Mouse (Mus musculus): ENCODE data around the gene Dars. TPM values are rescaled to one million over a fixed set of nuclear protein-coding genes. Genes with fewer than 3 reads are reported as not detected.

Gene Dars
- 238 and 252 TPM in 2 replicates for total RNA-seq (2015)
- total RNA-seq (2017) = 287 and 313 TPM in 2 replicates

GRCm38 (mm10) chr1:128416584-128417532 lies at the start of gene Dars:
Gene Dars, minus strand, starts transcription at chr1:128417368.
- peak; percentile 93 for ATAC-seq (replicated peaks; ENCODE audit: poor library complexity)

- ATAC-seq (replicated peaks; ENCODE audit: poor library complexity) = no peak
Observed at GRCm38 (mm10) chr1:128466828-128467227, 49.7 kb upstream of the Dars start.

GRCm38 (mm10) chr1:128463478-128463877 lies 46.3 kb upstream of the Dars start:
- ATAC-seq (replicated peaks; ENCODE audit: poor library complexity) = peak; percentile 85

GRCm38 (mm10) chr1:128462389-128462788 lies 45.2 kb upstream of the Dars start:
- ATAC-seq (replicated peaks; ENCODE audit: poor library complexity) = peak; percentile 54

- ATAC-seq (replicated peaks; ENCODE audit: poor library complexity) = peak; percentile 54
Observed at GRCm38 (mm10) chr1:128460780-128461179, 43.6 kb upstream of the Dars start.

- no peak for ATAC-seq (replicated peaks; ENCODE audit: poor library complexity)
Observed at GRCm38 (mm10) chr1:128459439-128459838, 42.3 kb upstream of the Dars start.

GRCm38 (mm10) chr1:128459011-128459410 lies 41.8 kb upstream of the Dars start:
- ATAC-seq (replicated peaks; ENCODE audit: poor library complexity) = no peak

- 0 out of 2 replicates have a peak, but pooled peaks have one; percentile 24 for ATAC-seq (replicated peaks; ENCODE audit: poor library complexity)
Observed at GRCm38 (mm10) chr1:128456844-128457445, 39.8 kb upstream of the Dars start.

GRCm38 (mm10) chr1:128456271-128456670 lies 39.1 kb upstream of the Dars start:
- ATAC-seq (replicated peaks; ENCODE audit: poor library complexity) = no peak

- ATAC-seq (replicated peaks; ENCODE audit: poor library complexity) = no peak
Observed at GRCm38 (mm10) chr1:128452210-128452609, 35.0 kb upstream of the Dars start.

GRCm38 (mm10) chr1:128451183-128451582 lies 34.0 kb upstream of the Dars start:
- ATAC-seq (replicated peaks; ENCODE audit: poor library complexity) = no peak

- peak; percentile 88 for ATAC-seq (replicated peaks; ENCODE audit: poor library complexity)
Observed at GRCm38 (mm10) chr1:128447206-128447902, 30.2 kb upstream of the Dars start.

GRCm38 (mm10) chr1:128443890-128444839 lies 27.0 kb upstream of the Dars start:
- ATAC-seq (replicated peaks; ENCODE audit: poor library complexity) = peak; percentile 25

GRCm38 (mm10) chr1:128441129-128441473 lies 23.9 kb upstream of the Dars start:
- 0 out of 2 replicates have a peak, but pooled peaks have one; percentile 22 for ATAC-seq (replicated peaks; ENCODE audit: poor library complexity)

GRCm38 (mm10) chr1:128440386-128441128 lies 23.4 kb upstream of the Dars start:
- ATAC-seq (replicated peaks; ENCODE audit: poor library complexity) = no peak

GRCm38 (mm10) chr1:128439618-128440017 lies 22.4 kb upstream of the Dars start:
- ATAC-seq (replicated peaks; ENCODE audit: poor library complexity) = no peak

GRCm38 (mm10) chr1:128438526-128438925 lies 21.4 kb upstream of the Dars start:
- ATAC-seq (replicated peaks; ENCODE audit: poor library complexity) = peak; percentile 49

- no peak for ATAC-seq (replicated peaks; ENCODE audit: poor library complexity)
Observed at GRCm38 (mm10) chr1:128437276-128437675, 20.1 kb upstream of the Dars start.

- ATAC-seq (replicated peaks; ENCODE audit: poor library complexity) = peak; percentile 88
Observed at GRCm38 (mm10) chr1:128436015-128436414, 18.8 kb upstream of the Dars start.
